Mouse (Mus musculus) kidney, embryonic 16.5 days (tissue): Measurements from ENCODE around the gene Mrpl16. TPM values are rescaled to one million over a fixed set of nuclear protein-coding genes. Genes with fewer than 3 reads are reported as not detected.

ENCODE experiments used
- ATAC-seq: fragments of 200-750 bp; cut with Nextera tagmentation; 2 replicates; pipeline ENCODE4 v1.8.0; 2017; ENCODE audit warnings: moderate TSS enrichment; ENCODE audit not compliant: low FRiP score, low TSS enrichment
- H3K27ac ChIP-seq: fragments of 300-500 bp; sonication (generic); 2 replicates; pipeline ENCODE4 v1.5.1; 2014; ENCODE audit warnings: low read length
- H3K27me3 ChIP-seq: fragments of 300-500 bp; sonication (generic); 2 replicates; pipeline ENCODE4 v1.6.1; 2014; ENCODE audit warnings: low read length, control low read depth, mixed read lengths; ENCODE audit not compliant: insufficient read depth
- H3K36me3 ChIP-seq: fragments of 300-500 bp; sonication (generic); 2 replicates; pipeline ENCODE4 v1.6.1; 2014; ENCODE audit warnings: low read length, control low read depth, mixed read lengths; ENCODE audit not compliant: insufficient read depth
- H3K4me1 ChIP-seq: fragments of 300-500 bp; sonication (generic); 2 replicates; pipeline ENCODE4 v1.6.1; 2014; ENCODE audit warnings: low read length, control low read depth, mixed read lengths; ENCODE audit not compliant: insufficient read depth
- H3K4me2 ChIP-seq: fragments of 300-500 bp; sonication (generic); replicated peaks from 2 replicates; pipeline ENCODE4 v1.6.1; 2014; ENCODE audit warnings: low read depth, low read length
- H3K4me3 ChIP-seq: fragments of 300-500 bp; sonication (generic); 2 replicates; pipeline ENCODE4 v1.5.1; 2014; ENCODE audit warnings: mild to moderate bottlenecking, low read length
- H3K9ac ChIP-seq: fragments of 300-500 bp; sonication (generic); replicated peaks from 2 replicates; pipeline ENCODE4 v1.6.1; 2014; ENCODE audit warnings: low read length
- H3K9me3 ChIP-seq: fragments of 300-500 bp; sonication (generic); 2 replicates; pipeline ENCODE4 v1.6.1; 2016; ENCODE audit warnings: low read length, control low read depth
- WGBS: fragments of 180-500 bp; shearing (Covaris S2); extraction: QIAGEN DNeasy Blood & Tissue Kit; methylation state at CpG from one replicate; pipeline ENCODE4 v1.1.7; 2014; 5-methylcytosine and 5-hydroxymethylcytosine counted together
- polyA plus RNA-seq: library from polyadenylated mRNA; unstranded; fragments of >200 nt; fragmentation: Nextera tagmentation; extraction: Ambion mirVana; gene quantifications from 2 replicates; pipeline ENCODE4 v1.2.1, GENCODE M21; 2015

Gene Mrpl16
- polyA plus RNA-seq, 1 experiment from 2014 or later = 49.2 TPM

DNA sequence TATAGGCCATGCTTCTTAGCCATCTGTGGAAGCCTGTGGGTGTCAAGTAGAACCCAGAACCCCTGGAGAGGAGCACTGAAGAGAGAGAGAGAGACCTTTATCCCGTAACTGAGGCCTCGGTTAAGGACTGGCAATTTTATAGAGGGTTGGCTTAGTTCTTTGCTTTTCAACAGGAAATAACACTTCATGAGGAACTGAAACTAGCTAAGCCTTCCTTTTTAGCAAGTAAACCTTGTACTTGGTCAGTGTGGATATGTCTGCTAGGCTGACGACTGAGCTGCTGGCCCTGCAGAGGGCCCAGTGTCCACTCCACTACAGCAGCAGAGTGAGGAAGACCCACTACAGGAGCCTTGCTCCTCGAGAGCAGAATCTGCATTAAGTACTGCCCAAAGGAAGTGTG, 3.8 kb upstream of the Mrpl16 start:
- H3K27ac ChIP-seq = no peak overlapping the region
- H3K27me3 ChIP-seq = peaks cover 4% of the 10 kb centered on the region; the same call in 1 of the 2 replicates
- H3K9ac ChIP-seq = no peak overlapping the region
- WGBS = 64% methylated on average over 4 of the region's 4 CpGs
- ATAC-seq = no peak
- no peaks in the 10 kb centered on the region for H3K9me3 ChIP-seq
- no peak overlapping the region for H3K4me3 ChIP-seq
- H3K4me1 ChIP-seq = peaks cover 8% of the 10 kb centered on the region
- H3K36me3 ChIP-seq = no peaks in the 10 kb centered on the region
- H3K4me2 ChIP-seq = no peak overlapping the region

DNA sequence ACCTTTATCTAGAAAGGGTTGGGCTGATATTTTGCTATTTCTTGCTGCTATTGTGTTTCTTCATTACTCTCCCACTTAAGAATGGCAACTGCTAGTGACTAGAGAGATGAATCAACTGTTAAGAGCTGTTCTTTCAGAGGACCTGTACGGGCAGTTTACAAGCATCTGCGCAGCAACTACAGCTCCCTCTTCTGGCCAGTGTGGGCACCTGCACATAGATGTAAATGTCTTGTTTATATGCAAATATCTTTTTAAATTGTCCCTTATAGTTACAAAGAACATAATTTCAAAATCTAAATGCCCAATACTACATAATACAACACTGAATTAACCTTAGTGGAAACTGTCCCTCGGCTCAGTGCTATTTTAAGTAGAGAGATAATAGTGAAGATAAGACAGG, 2.0 kb upstream of the Mrpl16 start:
- Histone ChIP-seq H3K27ac (no peak overlapping the region), H3K4me1 (peaks cover 8% of the 10 kb centered on the region), H3K4me3 (no peak overlapping the region), H3K4me2 (no peak overlapping the region), H3K9ac (no peak overlapping the region), H3K27me3 (peaks cover 4% of the 10 kb centered on the region; the same call in 1 of the 2 replicates), H3K36me3 (no peaks in the 10 kb centered on the region), H3K9me3 (no peaks in the 10 kb centered on the region)
- 14% methylated on average over 3 of the region's 3 CpGs for WGBS
- ATAC-seq = no peak

- 92% methylated on average over 5 of the region's 5 CpGs for WGBS
- peaks cover 8% of the 10 kb centered on the region for H3K4me1 ChIP-seq
- no peaks in the 10 kb centered on the region for H3K9me3 ChIP-seq
- no peak overlapping the region for H3K9ac ChIP-seq
- peak overlapping the region; percentile 76; the same call in 1 of the 2 replicates for H3K4me3 ChIP-seq
- H3K27me3 ChIP-seq = peaks cover 4% of the 10 kb centered on the region; the same call in 1 of the 2 replicates
- H3K27ac ChIP-seq = no peak overlapping the region
- peak overlapping the region; percentile 74 for H3K4me2 ChIP-seq
- peaks cover 9% of the 10 kb centered on the region for H3K36me3 ChIP-seq
- peak; percentile 36; the same call in 1 of the 2 replicates for ATAC-seq
These were observed 802 bp upstream of the Mrpl16 start for GRCm38 (mm10) chr19:11769257-11769920.

DNA sequence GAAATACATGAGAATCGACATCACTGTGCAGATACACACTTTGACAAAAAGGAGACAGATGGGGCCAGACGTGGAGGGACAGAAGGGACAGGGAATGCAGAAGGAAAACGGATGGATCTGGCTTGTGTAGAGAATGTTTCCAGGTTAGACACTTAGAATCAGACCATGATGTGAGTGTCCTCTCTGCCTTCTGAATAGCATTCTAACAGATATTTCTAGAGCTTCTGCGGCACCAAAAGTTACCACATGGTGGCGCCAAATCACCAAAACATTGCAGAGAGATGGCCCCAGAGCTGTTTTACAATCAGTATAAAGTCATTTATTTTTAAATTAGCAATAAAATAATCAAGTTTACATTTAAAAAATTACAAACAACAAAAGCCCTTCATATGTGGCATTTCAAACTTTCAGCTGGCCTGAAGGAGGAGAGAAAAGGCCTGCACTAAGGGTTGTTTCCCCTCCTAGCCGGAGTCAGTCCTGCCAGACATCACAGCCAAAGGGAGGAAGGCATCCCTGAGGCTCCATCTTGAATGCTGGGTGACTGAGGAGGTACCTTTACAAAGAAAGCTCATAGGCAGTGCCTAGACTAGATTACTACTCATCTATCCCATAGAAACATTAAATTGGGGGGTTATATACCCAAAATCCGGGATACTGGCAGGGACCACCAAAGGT, 7.1 kb downstream of the Mrpl16 start:
- peak; percentile 49; the same call in 1 of the 2 replicates for ATAC-seq
- WGBS = 62% methylated on average over 7 of the region's 7 CpGs
- Histone ChIP-seq H3K27ac (no peak overlapping the region), H3K36me3 (peaks cover 29% of the 10 kb centered on the region), H3K27me3 (no peaks in the 10 kb centered on the region), H3K4me1 (no peaks in the 10 kb centered on the region), H3K9me3 (no peaks in the 10 kb centered on the region), H3K4me2 (no peak overlapping the region), H3K4me3 (no peak overlapping the region), H3K9ac (no peak overlapping the region)

GRCm38 (mm10) chr19:11785409-11786154, 15.4 kb downstream of the Mrpl16 start:
- H3K9ac ChIP-seq = no peak overlapping the region
- no peak overlapping the region for H3K27ac ChIP-seq
- no peak overlapping the region for H3K4me2 ChIP-seq
- 0 out of 2 replicates have a peak, but pooled peaks cover 4% of the 10 kb centered on the region for H3K4me1 ChIP-seq
- WGBS = 76% methylated on average over 14 of the region's 14 CpGs
- H3K36me3 ChIP-seq = peaks cover 11% of the 10 kb centered on the region; the same call in 1 of the 2 replicates
- no peaks in the 10 kb centered on the region for H3K9me3 ChIP-seq
- no peaks in the 10 kb centered on the region for H3K27me3 ChIP-seq
- no peak overlapping the region for H3K4me3 ChIP-seq
- ATAC-seq = no peak; the same call in 1 of the 2 replicates

- WGBS = 94% methylated on average over 6 of the region's 6 CpGs
- Histone ChIP-seq H3K9me3 (no peaks in the 10 kb centered on the region), H3K4me3 (no peak overlapping the region), H3K4me2 (no peak overlapping the region), H3K9ac (no peak overlapping the region), H3K4me1 (0 out of 2 replicates have a peak, but pooled peaks cover 4% of the 10 kb centered on the region), H3K27me3 (no peaks in the 10 kb centered on the region), H3K36me3 (peaks cover 10% of the 10 kb centered on the region; the same call in 1 of the 2 replicates), H3K27ac (no peak overlapping the region)
- no peak for ATAC-seq
These were observed 17.6 kb downstream of the Mrpl16 start for GRCm38 (mm10) chr19:11787826-11788225.

- Histone ChIP-seq H3K27ac (peak overlapping the region; percentile 73), H3K4me2 (no peak overlapping the region), H3K27me3 (no peaks in the 10 kb centered on the region), H3K4me1 (0 out of 2 replicates have a peak, but pooled peaks cover 4% of the 10 kb centered on the region), H3K9ac (no peak overlapping the region), H3K36me3 (peaks cover 4% of the 10 kb centered on the region; the same call in 1 of the 2 replicates), H3K9me3 (no peaks in the 10 kb centered on the region), H3K4me3 (no peak overlapping the region)
- ATAC-seq = peak; percentile 72; the same call in 1 of the 2 replicates
- WGBS = 32% methylated on average over 6 of the region's 6 CpGs
These were observed 18.7 kb downstream of the Mrpl16 start for GRCm38 (mm10) chr19:11788876-11789275.

DNA sequence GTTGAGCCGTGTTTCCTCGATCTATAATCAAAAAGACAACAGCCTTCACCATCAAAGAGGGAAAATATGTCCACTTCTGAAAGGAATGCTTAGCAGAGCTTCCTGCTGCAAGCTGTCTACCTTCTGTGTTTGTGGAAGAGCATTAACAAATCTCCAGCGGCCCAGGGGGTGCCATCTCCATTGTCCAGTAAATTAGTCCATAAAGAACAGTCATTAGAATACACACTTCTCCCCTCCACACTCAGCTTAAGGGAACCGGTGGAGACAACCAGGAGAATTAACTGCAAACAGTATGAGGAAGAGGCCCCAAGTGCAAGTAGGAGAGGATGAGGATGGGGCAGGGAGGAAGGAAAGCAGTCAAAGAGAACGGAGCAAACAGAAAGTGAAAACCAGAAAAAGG, 21.6 kb downstream of the Mrpl16 start:
- H3K9ac ChIP-seq = no peak overlapping the region
- H3K9me3 ChIP-seq = no peaks in the 10 kb centered on the region
- H3K27me3 ChIP-seq = no peaks in the 10 kb centered on the region
- WGBS = 77% methylated on average over 5 of the region's 5 CpGs
- H3K4me1 ChIP-seq = 0 out of 2 replicates have a peak, but pooled peaks cover 4% of the 10 kb centered on the region
- no peak overlapping the region for H3K4me3 ChIP-seq
- no peak overlapping the region for H3K27ac ChIP-seq
- ATAC-seq = no peak
- H3K4me2 ChIP-seq = no peak overlapping the region
- H3K36me3 ChIP-seq = no peaks in the 10 kb centered on the region

DNA sequence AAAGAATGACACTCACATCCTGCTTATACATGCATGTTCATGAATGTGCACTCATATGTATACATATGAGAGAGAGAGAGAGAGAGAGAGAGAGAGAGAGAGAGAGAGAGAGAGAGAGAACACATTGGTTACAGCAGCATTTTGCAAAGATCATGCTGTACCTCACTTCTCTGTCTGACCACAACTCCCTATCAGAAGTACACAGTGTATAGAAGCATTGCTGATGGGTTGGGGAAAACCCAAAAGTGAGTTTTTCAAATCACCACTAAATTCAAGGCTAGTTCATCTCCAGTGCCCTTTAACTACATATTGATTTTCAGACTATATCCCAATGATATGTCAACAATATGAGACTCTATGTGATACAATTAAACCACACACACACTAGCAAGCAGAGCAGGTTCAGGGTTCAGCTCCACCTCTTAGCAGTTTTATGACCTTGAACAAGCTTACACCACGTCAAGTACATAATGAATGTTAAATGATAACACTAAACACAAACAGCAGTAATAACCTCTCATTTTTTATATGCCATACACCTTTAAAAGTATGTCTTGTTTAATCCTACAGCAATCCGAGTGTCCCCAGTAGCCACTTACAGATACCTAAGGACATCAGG, 23.7 kb downstream of the Mrpl16 start:
- Histone ChIP-seq H3K4me2 (no peak overlapping the region), H3K4me3 (no peak overlapping the region), H3K36me3 (no peaks in the 10 kb centered on the region), H3K9me3 (no peaks in the 10 kb centered on the region), H3K27ac (no peak overlapping the region), H3K9ac (no peak overlapping the region), H3K27me3 (no peaks in the 10 kb centered on the region), H3K4me1 (0 out of 2 replicates have a peak, but pooled peaks cover 4% of the 10 kb centered on the region)
- no peak for ATAC-seq
- WGBS = 75% methylated on average over 2 of the region's 2 CpGs
